ENCODE assay signal across 8 mouse cellular contexts in the genomic region with DNA sequence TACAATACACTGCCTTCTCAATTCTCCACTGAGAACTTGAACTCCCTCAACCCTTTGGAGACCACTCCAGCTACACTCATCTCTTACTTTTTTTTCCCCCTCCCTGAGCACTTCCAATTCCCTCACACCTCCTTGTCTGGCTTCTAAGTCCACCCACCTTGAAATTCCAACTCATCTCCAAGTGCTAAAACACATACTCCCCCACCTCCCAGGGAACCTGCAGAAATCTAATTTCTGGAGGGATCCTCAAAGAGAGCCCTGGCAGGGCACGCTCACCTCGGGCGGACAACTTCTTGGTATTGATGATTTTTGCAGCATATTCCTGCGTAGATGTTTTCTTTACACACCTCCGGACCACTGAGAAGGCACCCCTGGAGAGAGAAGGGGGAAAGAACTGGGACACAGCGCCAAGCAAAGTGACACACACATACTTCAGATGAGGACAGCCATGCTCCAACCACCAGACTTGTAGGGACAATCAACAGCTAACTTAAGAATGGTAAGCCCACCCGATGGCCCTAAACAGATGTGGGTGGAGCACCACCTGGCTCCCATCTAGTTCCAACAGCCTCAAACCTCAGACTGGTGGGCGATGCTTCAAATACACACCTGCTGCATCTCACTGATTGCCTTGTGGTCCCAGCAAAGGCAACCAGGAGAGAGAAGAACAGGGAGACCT. TPM values are rescaled to one million over a fixed set of nuclear protein-coding genes. Genes with fewer than 3 reads are reported as not detected.
DNase-seq lines count a peak whose midpoint lies in the region; ATAC-seq and TF ChIP-seq lines count a peak whose summit lies in the region.

No protein-coding gene starts in this region.

- peak overlapping the region; percentile 98 for H3K27ac ChIP-seq in gastrocnemius, adult 2 months
- H3K27ac ChIP-seq in spleen, adult 2 months (ENCODE audit: insufficient read depth, low read length): no peak overlapping the region
- no peak overlapping the region for H3K27ac ChIP-seq in limb, embryonic 11.5 days (replicated peaks; ENCODE audit: low read depth, low read length)
- H3K27ac ChIP-seq in stomach, embryonic 15.5 days: no peak overlapping the region

- intact Hi-C loops in gastrocnemius, adult 2 months (cut with DNase I): loop anchor here (5.0 kb wide), 1 partner anchor 60 kb away; the partner anchor contains the start of gene Ndst2

- H3K36me3 ChIP-seq in spleen, adult 2 months (ENCODE audit: control insufficient read depth, insufficient read depth, low read length): no peaks in the 10 kb centered on the region
- peaks cover 2% of the 10 kb centered on the region; the same call in 1 of the 2 replicates for H3K36me3 ChIP-seq in limb, embryonic 11.5 days (ENCODE audit: control insufficient read depth, insufficient read depth, low read length)
- H3K36me3 ChIP-seq in stomach, embryonic 15.5 days: peaks cover 19% of the 10 kb centered on the region

- TF ChIP-seq POLR2A in spleen, adult 2 months (IDR thresholded peaks at IDR 0.05; ENCODE audit: low read depth, low read length): no peak

- no peak for DNase-seq in gastrocnemius, adult 2 months
- DNase-seq in gastrocnemius, postnatal 4 days (ENCODE audit: low spot score in 2 of 2): no peak
- no peak for DNase-seq in spleen, adult 2 months (ENCODE audit: low read depth in 1 of 2, low spot score in 2 of 2)
- no peak for DNase-seq in spleen, postnatal 36 days (ENCODE audit: low spot score in 2 of 2)
- DNase-seq in limb, embryonic 11.5 days (ENCODE audit: low spot score): no peak
- DNase-seq in kidney, postnatal 25 days: no peak

- no peaks in the 10 kb centered on the region for H3K9me3 ChIP-seq in limb, embryonic 11.5 days (ENCODE audit: control insufficient read depth, low read length)
- H3K9me3 ChIP-seq in stomach, embryonic 15.5 days: no peaks in the 10 kb centered on the region

- H3K4me1 ChIP-seq in spleen, adult 2 months (ENCODE audit: control insufficient read depth, insufficient read depth, insufficient read length): peaks cover 23% of the 10 kb centered on the region
- H3K4me1 ChIP-seq in limb, embryonic 11.5 days (ENCODE audit: control insufficient read depth, insufficient read depth, low read length): peaks cover 16% of the 10 kb centered on the region
- H3K4me1 ChIP-seq in stomach, embryonic 15.5 days: peaks cover 18% of the 10 kb centered on the region

- no peaks in the 10 kb centered on the region for H3K27me3 ChIP-seq in spleen, adult 2 months (ENCODE audit: control insufficient read depth, insufficient read depth, low read length)
- no peaks in the 10 kb centered on the region for H3K27me3 ChIP-seq in limb, embryonic 11.5 days (ENCODE audit: control insufficient read depth, insufficient read depth, low read length)
- no peaks in the 10 kb centered on the region for H3K27me3 ChIP-seq in stomach, embryonic 15.5 days (replicated peaks)

- no peak for ATAC-seq in limb, embryonic 11.5 days (ENCODE audit: insufficient number of reproducible peaks, low FRiP score, low TSS enrichment, low read depth)
- no peak for ATAC-seq in stomach, embryonic 15.5 days (ENCODE audit: insufficient read depth, low FRiP score, low read depth)
- ATAC-seq in megakaryocyte-erythroid progenitor cell, adult 5-6 weeks (replicated peaks; ENCODE audit: low FRiP score, low TSS enrichment, poor library complexity, severe bottlenecking): no peak

- peak overlapping the region; percentile 84 for H3K4me2 ChIP-seq in limb, embryonic 11.5 days (ENCODE audit: low read depth, severe bottlenecking)
- peak overlapping the region; percentile 85 for H3K4me2 ChIP-seq in stomach, embryonic 15.5 days

- WGBS in spleen, adult 2 months: 67% methylated on average over 8 of the region's 8 CpGs
- WGBS in limb, embryonic 11.5 days: 69% methylated on average over 8 of the region's 8 CpGs
- 68% methylated on average over 8 of the region's 8 CpGs for WGBS in stomach, embryonic 15.5 days

- peak overlapping the region; percentile 76; the same call in 1 of the 2 replicates for H3K9ac ChIP-seq in limb, embryonic 11.5 days (ENCODE audit: low read length)
- peak overlapping the region; percentile 50; the same call in 1 of the 2 replicates for H3K9ac ChIP-seq in stomach, embryonic 15.5 days

- TF ChIP-seq CTCF in gastrocnemius, adult 2 months (IDR thresholded peaks at IDR 0.05): no peak
- TF ChIP-seq CTCF in spleen, adult 2 months (IDR thresholded peaks at IDR 0.05; ENCODE audit: extremely low read depth, insufficient read depth, insufficient read length, insufficient replicate concordance): no peak

- peak overlapping the region; percentile 96 for H3K4me3 ChIP-seq in gastrocnemius, adult 2 months
- peak overlapping the region; percentile 98; the same call in 1 of the 2 replicates for H3K4me3 ChIP-seq in spleen, adult 2 months (ENCODE audit: extremely low read depth, insufficient read depth, insufficient read length)
- peak overlapping the region; percentile 88 for H3K4me3 ChIP-seq in limb, embryonic 11.5 days (ENCODE audit: low read depth, low read length)
- H3K4me3 ChIP-seq in stomach, embryonic 15.5 days (replicated peaks): peak overlapping the region; percentile 82

RNA-seq across cellular contexts. Expression of gene Camk2g, which starts 1.5 kb away (rescaled TPM):
- total RNA-seq in gastrocnemius, adult 2 months (2021): 100 to 1,000 TPM; 162 to 163 TPM
- 10 to 100 TPM; 92.5 to 94.3 TPM for total RNA-seq in gastrocnemius, postnatal 4 days (2021)
- 15.7 and 15.8 TPM in 2 replicates for polyA plus RNA-seq in spleen, adult 2 months (2012; rRNA removed)
- polyA plus RNA-seq in limb, embryonic 11.5 days (2014; fragmentation: Nextera tagmentation; extraction: Ambion mirVana): 57.9 and 60.2 TPM in 2 replicates
- polyA plus RNA-seq in stomach, embryonic 15.5 days (2015; fragmentation: Nextera tagmentation; extraction: Ambion mirVana): 40.4 and 49.1 TPM in 2 replicates
- total RNA-seq in megakaryocyte-erythroid progenitor cell, adult 5-6 weeks (2014; fragmentation: Nextera tagmentation): 7.1 and 30.8 TPM in 2 replicates
- total RNA-seq in megakaryocyte-erythroid progenitor cell, adult 5-6 weeks (2017): 33.0 and 34.8 TPM in 2 replicates

RNA-seq across cellular contexts. Expression of gene Plau, which starts 44.1 kb away (rescaled TPM):
- total RNA-seq in gastrocnemius, adult 2 months (2021): 10 to 100 TPM; 17.2 to 28.5 TPM
- 10 to 100 TPM; 25.8 to 28.2 TPM for total RNA-seq in gastrocnemius, postnatal 4 days (2021)
- polyA plus RNA-seq in spleen, adult 2 months (2012; rRNA removed): 1.0 and 1.2 TPM in 2 replicates
- 0.69 and 1.0 TPM in 2 replicates for polyA plus RNA-seq in limb, embryonic 11.5 days (2014; fragmentation: Nextera tagmentation; extraction: Ambion mirVana)
- 1.3 and 1.9 TPM in 2 replicates for polyA plus RNA-seq in stomach, embryonic 15.5 days (2015; fragmentation: Nextera tagmentation; extraction: Ambion mirVana)
- total RNA-seq in megakaryocyte-erythroid progenitor cell, adult 5-6 weeks (2014; fragmentation: Nextera tagmentation): not detected in 2 replicates
- total RNA-seq in megakaryocyte-erythroid progenitor cell, adult 5-6 weeks (2017): 0.38 TPM in 1 of 2 replicates, not detected in the other

RNA-seq across cellular contexts. Expression of gene Ndst2, which starts 58.0 kb away (rescaled TPM):
- total RNA-seq in gastrocnemius, adult 2 months (2021): 1 to 10 TPM; 6.2 to 7.1 TPM
- 10 to 100 TPM; 22.8 to 26.7 TPM for total RNA-seq in gastrocnemius, postnatal 4 days (2021)
- 41.6 and 43.2 TPM in 2 replicates for polyA plus RNA-seq in spleen, adult 2 months (2012; rRNA removed)
- 25.6 and 33.4 TPM in 2 replicates for polyA plus RNA-seq in limb, embryonic 11.5 days (2014; fragmentation: Nextera tagmentation; extraction: Ambion mirVana)
- polyA plus RNA-seq in stomach, embryonic 15.5 days (2015; fragmentation: Nextera tagmentation; extraction: Ambion mirVana): 22.3 and 25.5 TPM in 2 replicates
- 81.5 and 88.9 TPM in 2 replicates for total RNA-seq in megakaryocyte-erythroid progenitor cell, adult 5-6 weeks (2014; fragmentation: Nextera tagmentation)
- 15.1 and 19.4 TPM in 2 replicates for total RNA-seq in megakaryocyte-erythroid progenitor cell, adult 5-6 weeks (2017)

Comparison
In these comparisons a context has a peak if more than half of its experiments do, and no peak if none do; other contexts are left out.
1. RNA of gene Plau, which starts 44.1 kb away (total RNA-seq): 17.2 to 28.5 TPM in gastrocnemius, adult 2 months and 25.8 to 28.2 TPM in gastrocnemius, postnatal 4 days; 0.38 TPM in megakaryocyte-erythroid progenitor cell, adult 5-6 weeks; every median in the first group is over 10 times any median in the second.
2. Peak in every context shown above with its lines, with median percentiles within 50 percentile points of each other: H3K4me3 ChIP-seq.